Mouse (Mus musculus) A20 (cell line): Measurements from ENCODE around the gene Dmwd.

Experiments
- DNase-seq: peaks from one replicate; pipeline ENCODE4 v3.0.0-alpha.2; 2011; ENCODE audit warnings: low read depth, low spot score

Gene Dmwd

DNA sequence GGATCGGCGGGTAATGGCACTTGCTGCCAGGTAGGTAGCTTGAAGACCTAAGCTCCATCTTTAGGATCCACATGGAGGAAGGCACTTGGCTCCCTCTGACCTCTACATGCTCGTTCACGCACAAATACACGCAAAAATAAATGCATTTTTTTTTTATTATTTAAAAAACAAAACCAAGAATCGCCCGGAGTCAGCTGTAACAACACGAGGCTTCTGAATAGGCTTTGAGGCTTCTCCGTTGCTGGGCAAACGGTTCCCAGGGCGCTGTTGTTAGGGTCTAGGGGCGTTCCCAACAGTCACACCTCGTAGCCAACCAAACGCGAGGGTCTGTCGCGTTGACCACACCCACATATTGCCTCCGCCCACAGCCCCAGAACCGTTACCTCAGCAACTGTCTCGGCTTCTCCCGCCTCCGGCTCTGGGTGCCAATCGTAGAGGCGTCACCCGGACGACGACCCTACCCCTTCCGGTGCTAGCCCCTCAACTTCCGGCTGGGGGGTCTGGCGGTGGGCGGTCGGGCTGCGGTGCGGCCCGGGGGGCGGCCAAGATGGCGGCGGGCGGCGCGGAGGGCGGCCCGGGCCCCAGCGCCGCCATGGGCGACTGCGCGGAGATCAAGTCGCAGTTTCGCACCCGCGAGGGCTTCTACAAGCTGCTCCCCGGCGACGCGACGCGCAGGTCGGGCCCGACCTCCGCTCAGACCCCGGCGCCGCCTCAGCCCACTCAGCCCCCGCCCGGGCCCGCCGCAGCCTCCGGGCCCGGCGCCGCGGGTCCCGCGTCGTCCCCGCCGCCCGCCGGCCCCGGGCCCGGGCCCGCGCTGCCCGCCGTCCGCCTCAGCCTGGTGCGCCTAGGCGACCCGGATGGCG lies at the start of gene Dmwd:
Gene Dmwd (plus strand): TSS at position 505 of the 863 bp plus-strand sequence.
- DNase-seq: peak; percentile 98

DNA sequence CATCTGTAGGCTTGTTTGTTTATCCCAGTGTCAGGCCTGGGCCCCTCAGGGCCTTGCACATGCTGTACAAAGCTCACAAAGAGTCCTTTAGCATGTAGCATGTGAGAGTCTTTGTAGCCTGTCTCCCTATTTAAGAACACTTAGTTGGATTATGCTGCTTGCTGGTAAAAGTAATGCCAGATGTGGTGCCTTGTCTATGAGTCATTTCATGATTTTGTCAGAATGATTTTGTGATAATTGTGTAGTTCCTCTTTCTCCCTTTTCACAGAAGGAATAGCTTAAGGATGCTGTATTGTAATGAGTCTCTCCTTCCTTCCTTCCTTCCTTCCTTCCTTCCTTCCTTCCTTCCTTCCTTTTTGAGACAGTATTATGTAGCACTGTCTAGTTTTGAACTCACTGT lies 48.0 kb upstream of the Dmwd start:
- DNase-seq: peak; percentile 54

DNA sequence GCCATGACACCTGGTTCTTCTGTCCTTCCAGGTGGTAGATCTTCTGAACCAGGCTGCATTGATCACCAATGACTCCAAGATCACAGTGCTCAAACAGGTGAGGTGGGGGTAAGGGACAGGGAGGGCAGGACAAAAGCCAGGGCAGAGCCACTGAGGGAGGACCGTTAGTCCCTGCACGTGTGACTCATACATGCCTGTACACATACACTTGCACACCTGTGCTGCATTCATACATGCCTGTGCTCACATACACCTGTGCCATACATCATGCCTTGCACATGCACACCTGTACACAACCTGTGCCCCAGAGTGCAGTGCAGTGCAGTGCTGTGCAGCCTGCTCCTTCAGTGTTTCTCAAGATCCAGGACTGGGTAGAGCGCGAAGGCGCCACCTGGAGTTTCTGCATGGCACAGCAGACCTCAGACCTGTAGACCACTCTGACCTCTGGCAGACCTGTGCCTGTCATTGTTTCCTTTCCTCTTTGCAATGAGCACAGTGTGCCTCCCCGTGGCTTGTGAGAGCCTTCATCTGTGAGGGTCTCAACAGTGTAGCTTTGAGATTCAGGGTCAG lies 46.9 kb upstream of the Dmwd start:
- peak; percentile 76 for DNase-seq

DNA sequence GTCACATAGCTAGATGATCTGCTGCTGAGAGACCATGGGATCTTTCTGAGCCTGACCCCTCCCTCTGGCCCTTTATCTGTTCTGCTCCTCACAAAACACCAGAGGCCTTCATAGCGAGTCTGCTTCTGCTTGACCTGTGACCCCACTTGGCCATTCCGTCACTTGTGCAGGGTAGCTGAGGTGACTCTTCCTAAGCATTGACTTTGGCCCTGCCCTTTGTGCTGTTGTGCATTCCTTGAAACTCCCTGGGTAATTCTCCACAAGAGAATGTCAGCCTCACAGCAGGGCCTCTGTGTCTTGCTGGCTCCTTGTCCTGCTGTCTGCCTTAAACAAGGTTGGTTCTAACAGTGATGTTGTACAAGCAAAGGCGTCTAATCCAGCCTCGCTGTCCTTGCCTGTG lies 44.4 kb upstream of the Dmwd start:
- no peak for DNase-seq

DNA sequence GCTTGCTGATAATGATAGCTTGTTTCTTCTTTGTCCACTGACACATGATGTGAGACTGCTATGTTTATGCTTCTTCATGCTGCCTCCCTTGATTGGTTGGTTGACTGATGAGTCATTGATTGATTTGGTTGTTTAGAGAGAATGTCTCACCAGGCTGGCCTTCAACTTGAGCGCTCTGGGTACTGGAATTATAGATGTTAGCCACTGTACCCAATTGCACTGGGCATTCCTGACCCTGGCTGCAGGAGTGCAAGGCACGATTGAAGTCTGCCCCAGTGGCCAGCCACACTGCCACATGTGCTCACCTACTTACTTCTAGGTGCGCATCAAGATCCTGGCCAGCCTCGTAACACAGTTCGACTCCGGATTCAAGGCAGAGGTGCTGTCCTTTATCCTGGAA lies 31.4 kb upstream of the Dmwd start:
- no peak for DNase-seq

DNA sequence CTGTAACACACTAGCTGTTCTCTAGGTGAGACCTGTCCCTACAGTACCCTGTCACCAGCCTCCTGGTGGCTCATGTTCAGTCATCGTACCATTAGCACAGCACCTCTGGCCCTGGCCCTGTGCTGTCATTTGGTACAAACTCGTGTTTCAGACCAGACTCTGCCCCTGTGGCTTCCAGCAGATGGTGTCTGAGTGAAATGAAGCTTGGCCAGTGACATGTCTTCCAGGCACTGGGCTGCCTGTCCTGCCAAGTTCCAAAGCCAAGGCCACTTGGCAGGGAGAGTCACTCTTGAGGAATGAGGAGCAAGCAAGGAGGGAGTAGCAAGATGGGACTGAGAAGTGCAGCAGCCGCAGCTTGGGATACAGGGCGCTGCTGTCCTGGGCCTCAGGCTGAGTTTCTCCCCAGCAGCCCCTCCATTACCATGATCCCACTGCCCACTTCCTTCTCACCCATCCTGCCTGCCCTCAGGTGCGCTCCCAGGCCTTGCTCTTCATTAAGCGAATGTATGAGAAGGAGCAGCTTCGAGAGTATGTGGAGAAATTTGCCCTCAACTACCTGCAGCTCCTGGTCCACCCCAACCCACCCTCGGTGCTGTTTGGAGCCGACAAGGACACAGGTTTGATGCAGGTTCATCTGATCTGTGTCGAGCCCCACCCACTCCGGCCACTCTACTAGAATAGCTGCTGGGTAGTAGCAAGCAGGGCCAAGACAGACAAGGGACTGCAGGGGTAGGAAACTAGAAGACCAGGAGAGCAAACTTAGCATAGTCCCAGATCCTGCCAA lies 29.5 kb upstream of the Dmwd start:
- no peak for DNase-seq

DNA sequence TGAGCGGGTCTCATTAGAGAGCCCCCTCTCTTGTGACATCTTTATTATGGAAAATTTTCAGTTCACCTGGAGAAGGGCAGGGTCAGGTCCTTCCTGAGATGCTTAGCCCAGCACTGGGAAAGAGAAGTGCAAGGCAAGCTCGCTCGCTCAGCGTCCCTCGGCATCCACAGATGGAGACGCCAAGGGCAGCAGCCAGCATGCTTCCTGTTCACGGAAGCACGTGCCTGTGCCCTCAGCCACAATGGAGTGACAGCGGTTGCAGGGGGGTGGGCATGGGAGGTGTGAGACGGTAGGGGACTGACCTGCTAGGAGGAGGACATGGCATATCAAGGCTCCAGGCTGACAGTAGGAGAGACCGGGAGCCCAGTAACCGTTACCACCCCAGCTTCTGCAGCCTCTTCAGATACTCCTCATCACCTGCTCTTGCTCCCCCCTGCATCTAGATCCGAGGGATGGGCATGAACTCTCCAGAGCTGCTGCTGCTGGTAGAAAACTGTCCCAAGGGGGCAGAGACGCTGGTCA lies 28.0 kb upstream of the Dmwd start:
- no peak for DNase-seq

DNA sequence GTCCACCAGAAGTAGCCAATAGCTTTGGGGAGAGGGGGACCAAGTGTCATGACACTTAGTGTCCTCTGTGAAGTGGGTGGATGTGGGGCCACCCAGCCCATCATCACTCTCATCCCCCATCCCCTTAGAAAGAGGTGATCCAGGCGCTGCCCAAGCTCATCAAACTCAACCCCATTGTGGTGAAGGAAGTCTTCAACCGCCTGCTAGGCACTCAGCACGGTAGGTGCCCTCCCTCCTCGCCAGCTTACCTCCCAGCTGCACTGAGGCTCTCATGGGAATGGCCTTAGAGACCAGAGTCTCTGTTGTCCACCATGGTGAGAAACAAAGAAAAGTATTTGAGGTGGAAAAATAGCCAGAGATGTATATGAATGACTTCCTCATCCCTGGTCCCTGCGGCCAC lies 26.8 kb upstream of the Dmwd start:
- DNase-seq: no peak

DNA sequence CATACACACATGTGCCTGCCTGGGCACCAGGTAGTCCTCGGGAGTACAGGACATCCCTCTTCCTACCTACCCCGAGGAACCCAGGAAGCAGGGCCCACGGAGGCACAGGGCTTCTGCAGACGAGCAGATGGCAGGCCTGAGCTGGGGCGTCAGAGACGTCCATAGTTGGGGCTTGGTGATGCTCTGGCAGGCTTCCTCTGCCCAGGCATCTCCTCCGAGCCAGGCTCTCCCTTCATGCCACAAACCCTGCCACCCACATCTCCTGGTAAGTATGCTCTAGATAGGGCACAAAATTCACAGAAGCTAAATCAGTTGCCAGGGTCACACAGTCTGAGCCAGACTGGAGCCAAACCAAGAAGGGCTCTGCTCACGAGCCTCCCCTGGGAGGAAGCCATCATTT lies 25.9 kb upstream of the Dmwd start:
- DNase-seq: no peak

DNA sequence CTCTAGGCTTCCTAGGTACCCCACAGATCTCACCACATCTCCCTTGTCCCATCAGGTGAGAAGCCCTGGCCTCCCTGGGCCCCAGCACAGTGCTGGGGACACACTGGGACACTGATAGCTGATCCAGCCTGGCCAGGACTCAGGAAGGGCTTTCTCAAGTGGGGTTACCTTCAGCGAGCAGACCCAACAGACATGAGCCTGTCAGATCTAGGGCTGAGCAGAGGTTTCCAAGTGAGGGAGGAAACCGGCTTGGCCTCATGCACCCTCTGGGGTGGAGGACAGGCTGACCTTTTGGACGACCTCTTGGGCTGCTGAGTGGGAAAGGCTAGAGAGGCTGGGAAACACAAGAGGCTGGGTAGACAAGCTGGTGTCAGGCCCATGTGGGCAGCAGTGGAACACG lies 24.9 kb upstream of the Dmwd start:
- DNase-seq: no peak

DNA sequence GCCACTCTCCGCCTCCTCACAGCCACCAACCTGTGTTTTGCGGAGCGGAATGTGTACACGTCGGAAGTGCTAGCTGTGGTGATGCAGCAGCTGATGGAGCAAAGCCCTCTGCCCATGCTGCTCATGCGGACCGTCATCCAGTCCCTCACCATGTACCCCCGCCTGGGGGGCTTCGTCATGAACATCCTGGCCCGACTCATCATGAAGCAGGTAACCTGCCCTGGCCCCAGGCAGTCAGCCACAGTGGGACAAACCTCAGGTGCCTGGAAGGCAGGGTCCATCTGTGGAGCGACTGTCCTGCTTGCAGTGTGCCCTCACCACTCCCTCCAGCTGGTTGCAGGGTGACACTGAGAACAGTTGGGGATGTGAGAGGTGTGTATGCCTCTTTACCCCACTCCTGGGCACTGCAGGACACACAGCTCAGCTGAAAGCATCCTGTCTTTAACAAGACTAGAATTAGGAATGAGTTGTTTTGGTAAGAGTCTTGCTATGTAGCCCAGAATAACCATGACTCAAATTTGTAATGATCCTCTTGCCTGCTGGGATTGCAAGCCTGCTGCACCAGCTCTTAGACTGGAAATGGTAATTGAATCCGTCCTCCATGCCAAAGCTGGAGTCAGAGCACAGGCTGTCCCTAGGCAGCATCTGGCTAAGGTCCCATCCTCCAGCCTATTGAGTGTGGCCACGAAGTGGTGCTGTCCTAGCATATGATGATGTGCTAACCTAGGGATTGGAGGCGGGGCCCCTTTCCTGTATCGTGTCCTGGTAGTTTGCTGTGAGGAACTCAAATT lies 23.5 kb upstream of the Dmwd start:
- DNase-seq: no peak

DNA sequence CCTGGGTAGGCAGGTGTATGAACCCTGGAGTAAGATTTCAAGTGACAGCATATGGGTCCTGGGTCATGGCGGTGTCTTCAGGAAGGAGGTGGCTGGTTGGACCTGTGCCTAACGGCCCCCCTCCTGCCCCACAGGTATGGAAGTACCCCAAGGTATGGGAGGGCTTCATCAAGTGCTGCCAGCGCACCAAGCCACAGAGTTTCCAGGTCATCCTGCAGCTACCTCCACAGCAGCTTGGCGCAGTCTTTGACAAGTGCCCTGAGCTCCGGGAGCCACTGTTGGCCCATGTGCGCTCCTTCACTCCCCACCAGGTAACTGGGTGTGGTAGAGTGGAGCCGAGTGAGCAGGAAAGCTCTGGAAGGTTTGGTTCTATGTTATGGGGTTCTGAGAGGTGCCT lies 22.9 kb upstream of the Dmwd start:
- no peak for DNase-seq

DNA sequence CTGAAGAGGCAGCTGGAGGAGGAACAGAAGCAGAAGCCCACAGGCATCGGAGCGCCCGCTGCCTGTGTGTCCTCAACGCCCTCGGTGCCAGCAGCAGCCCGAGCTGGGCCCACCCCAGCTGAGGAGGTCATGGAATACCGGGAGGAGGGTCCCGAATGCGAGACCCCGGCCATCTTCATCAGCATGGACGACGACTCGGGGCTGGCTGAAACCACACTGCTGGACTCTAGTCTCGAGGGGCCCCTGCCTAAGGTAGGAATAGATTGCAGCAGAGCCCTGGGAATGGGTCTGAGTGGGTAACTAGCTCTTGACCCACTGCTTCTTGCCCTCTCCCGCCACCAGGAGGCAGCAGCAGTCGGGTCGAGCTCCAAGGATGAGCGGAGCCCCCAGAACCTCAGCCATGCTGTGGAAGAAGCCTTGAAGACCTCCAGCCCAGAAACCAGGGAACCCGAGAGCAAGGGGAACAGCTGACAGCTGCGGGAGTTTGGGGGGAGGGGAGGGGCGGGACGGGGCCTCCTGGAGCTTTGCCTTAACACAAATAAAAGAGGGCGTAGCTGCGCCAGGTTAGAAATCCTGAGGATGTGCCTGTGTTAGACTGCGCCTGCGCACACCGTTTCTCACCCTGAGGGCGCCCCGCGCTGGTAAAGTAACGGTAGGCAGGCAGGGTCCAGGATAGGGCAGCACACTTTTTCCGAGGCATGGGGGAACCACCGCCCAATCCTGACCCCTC lies 21.8 kb upstream of the Dmwd start, which contains the start of gene Rsph6a:
Gene Rsph6a (plus strand): TSS at position 644 of the 730 bp plus-strand sequence.
- DNase-seq: no peak

DNA sequence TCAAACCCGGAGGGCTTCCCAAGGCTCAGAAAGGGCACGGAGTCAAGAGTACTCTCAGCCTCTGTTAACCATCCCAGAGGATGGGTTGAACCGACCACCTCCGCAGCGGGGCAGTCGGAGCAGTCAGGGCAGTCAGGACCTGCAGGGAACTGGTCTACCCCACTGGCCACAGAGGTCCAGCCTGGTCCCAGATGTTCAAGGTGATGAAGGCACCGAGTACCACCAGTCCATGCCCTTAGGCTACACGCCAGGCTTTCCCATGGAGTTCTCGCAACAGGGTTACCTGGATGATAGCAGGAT lies 21.3 kb upstream of the Dmwd start:
- DNase-seq: no peak

DNA sequence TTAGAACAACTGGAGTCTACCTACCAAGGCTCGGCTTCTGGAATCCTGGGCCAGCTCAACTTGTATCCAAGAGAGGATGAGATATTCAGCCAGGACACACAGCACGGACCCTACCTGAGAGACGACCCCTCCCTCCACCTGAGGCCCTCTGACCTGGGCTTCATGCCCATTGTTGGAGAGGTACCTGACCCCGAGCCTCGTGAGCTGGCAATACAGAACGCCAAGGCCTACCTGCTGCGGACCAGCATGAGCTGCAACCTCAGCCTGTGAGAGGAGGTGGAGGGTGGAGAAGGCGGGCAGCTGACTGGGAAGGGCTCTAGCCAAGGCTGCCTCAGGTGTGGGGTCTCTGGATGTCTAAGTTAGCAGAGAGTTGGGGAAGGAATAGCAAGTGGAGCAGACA lies 20.9 kb upstream of the Dmwd start:
- no peak for DNase-seq

DNA sequence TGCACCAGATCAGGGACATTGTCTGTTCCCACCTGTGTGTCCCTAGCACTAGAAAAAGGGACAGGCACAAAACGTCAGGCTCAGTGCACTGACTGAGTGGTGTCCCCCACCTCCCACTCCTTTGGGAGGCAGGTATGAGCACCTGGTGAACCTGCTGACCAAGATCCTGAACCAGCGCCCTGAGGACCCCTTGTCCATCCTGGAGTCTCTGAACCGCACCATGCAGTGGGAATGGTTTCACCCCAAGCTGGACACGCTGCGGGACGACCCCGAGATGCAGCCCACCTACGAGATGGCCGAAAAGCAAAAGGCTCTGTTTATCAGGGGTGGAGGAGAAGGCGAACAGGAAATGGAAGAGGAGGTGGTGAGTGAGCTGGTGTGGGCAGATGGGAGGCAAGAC lies 18.6 kb upstream of the Dmwd start:
- no peak for DNase-seq

DNA sequence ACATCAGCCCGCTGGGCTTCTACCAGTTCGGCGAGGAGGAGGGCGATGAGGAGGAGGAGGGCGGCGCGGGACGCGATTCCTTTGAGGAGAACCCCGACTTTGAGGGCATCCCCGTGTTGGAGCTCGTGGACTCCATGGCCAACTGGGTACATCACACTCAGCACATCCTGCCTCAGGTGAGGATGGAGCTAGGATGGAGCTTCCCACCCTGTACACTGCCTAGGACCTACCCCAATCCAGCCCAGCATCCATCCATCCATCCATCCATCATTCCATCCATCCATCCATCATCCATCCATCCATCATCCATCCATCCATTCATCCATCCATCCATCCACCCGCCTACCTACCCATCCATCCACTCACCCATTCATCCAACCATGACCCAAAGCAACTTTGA lies 10.1 kb upstream of the Dmwd start:
- DNase-seq: no peak

DNA sequence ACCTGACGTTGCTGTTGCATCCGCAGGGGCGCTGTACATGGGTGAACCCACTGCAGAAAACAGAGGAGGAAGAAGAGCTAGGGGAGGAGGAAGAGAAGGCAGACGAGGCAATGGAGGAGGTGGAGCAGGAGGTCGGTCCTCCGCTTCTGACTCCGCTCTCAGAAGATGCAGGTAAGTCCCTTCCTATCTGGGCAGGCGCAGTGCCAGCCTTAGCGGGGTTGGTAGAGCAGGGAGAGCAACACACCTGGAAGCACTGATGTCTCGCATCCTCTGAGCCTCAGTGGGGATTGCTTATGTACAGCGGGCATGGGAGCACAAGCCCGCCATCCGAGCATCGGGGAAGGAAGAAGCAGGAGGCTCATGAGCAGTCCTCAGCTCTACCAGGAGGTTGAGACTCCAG lies 9.0 kb upstream of the Dmwd start:
- peak; percentile 48 for DNase-seq

DNA sequence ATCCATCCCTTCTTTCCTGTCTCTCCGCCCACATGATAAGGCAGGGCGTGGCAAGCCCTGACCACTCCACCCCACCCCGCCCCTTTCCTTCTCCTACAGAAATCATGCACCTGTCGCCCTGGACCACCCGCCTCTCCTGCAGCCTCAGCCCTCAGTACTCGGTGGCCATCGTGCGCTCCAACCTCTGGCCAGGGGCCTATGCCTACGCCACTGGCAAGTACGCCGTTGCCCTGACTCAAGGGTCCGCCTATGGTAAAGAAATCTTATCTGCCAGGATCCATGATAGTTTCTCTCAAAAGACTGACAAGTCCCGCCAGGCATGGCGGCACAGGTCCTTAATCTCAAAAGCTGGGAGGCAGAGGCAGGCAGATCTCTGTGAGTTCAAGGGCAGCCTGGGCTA lies 8.1 kb upstream of the Dmwd start:
- DNase-seq: no peak

DNA sequence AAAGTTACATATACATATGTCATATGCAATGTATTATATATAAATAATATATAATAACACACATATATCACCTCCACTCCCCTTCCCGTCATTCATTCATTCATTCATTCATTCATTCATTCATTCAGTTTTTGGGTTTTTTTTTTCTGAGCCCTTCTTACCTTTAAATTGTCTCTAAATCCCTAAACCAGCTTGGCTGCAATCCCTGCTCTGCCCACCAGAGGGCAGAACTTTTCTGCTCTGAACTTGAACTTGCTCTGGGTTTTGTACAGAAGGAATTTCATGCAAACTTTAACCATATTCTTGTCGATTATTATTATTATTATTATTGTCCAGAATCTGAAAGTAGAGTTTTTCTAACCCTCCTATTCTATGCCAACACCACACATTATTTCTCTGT lies 7.3 kb upstream of the Dmwd start:
- DNase-seq: peak; percentile 84

DNA sequence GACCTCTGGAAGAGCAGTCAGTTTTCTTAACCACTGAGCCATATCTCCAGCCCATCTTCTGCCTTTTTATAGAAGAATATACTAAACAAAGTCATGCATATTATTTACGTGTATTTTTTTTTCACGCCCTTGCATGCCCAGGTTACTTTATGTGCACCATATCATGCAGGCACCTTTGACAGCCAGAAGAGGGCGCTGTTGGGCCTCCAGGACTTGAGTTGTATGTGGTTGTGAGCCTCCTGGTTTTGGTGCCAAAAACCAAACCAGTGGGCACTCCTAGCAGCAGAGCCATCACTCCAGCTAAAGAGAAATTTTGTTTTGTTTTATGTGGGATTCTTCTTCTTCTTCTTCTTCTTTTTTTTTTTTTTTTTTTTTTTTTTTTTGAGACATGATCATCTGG lies 6.5 kb upstream of the Dmwd start:
- peak; percentile 73 for DNase-seq
